Comparison of ENCODE assay signal across 21 mouse cellular contexts in genomic region chr11:94713246-94713860, GRCm38 (mm10). TPM values are rescaled to one million over a fixed set of nuclear protein-coding genes. Genes with fewer than 3 reads are reported as not detected.
DNase-seq lines count a peak whose midpoint lies in the region; ATAC-seq and TF ChIP-seq lines count a peak whose summit lies in the region.
"Had no signal": no experiment of that assay in that cellular context is flagged by ENCODE, and none has a peak within 500 bp of the region (broad histone marks: within the 10 kb centered on the region; RNA-seq: fewer than 3 reads in every experiment).

No protein-coding gene starts in this region.

- H3K27me3 ChIP-seq in kidney, embryonic 15.5 days: no peaks in the 10 kb centered on the region
- no peaks in the 10 kb centered on the region for H3K27me3 ChIP-seq in lung, embryonic 16.5 days (ENCODE audit: control insufficient read depth, insufficient read depth, low read depth, low read length)
- H3K27me3 ChIP-seq in embryonic facial prominence, embryonic 13.5 days: no peaks in the 10 kb centered on the region
- H3K27me3 ChIP-seq in hindbrain, postnatal 0 days (ENCODE audit: insufficient read depth, low read length): no peaks in the 10 kb centered on the region
- H3K27me3 ChIP-seq: neural tube, embryonic 12.5 days had no signal

- no peak for DNase-seq in kidney, adult 11 months
- DNase-seq in lung, postnatal 14 days: no peak
- DNase-seq in brain, adult 2 months (ENCODE audit: low read depth, low spot score): peak; percentile 36
- no peak for DNase-seq in gastrocnemius, adult 18-20 months (ENCODE audit: low spot score)
- no peak for DNase-seq in hindbrain, postnatal 0 days (ENCODE audit: low spot score)
- DNase-seq: gastrocnemius, postnatal 14 days; kidney, postnatal 25 days; thymus, postnatal 25 days had no signal

- peaks cover 19% of the 10 kb centered on the region for H3K4me1 ChIP-seq in kidney, embryonic 15.5 days
- peaks cover 14% of the 10 kb centered on the region for H3K4me1 ChIP-seq in lung, embryonic 16.5 days (replicated peaks; ENCODE audit: control insufficient read depth, insufficient read depth, low read length)
- peaks cover 37% of the 10 kb centered on the region for H3K4me1 ChIP-seq in embryonic facial prominence, embryonic 13.5 days
- no peaks in the 10 kb centered on the region for H3K4me1 ChIP-seq in hindbrain, postnatal 0 days (ENCODE audit: insufficient read depth, low read length)

- TF ChIP-seq CTCF in hindbrain, postnatal 0 days (IDR thresholded peaks at IDR 0.05; ENCODE audit: low read depth): no peak

- ATAC-seq in kidney, embryonic 15.5 days (replicated peaks; ENCODE audit: low FRiP score): no peak
- peak; percentile 89 for ATAC-seq in lung, embryonic 16.5 days (ENCODE audit: low read depth)
- ATAC-seq in embryonic facial prominence, embryonic 13.5 days (ENCODE audit: insufficient number of reproducible peaks, insufficient read depth, low FRiP score, low TSS enrichment, low read depth): no peak
- no peak for ATAC-seq in hindbrain, postnatal 0 days
- ATAC-seq: midbrain, embryonic 16.5 days had no signal

- no peaks in the 10 kb centered on the region for H3K36me3 ChIP-seq in kidney, embryonic 15.5 days
- H3K36me3 ChIP-seq in lung, embryonic 16.5 days (ENCODE audit: control insufficient read depth, insufficient read depth, low read length): no peaks in the 10 kb centered on the region
- H3K36me3 ChIP-seq in embryonic facial prominence, embryonic 13.5 days: no peaks in the 10 kb centered on the region
- H3K36me3 ChIP-seq in hindbrain, postnatal 0 days (ENCODE audit: insufficient read depth, low read length): no peaks in the 10 kb centered on the region
- H3K36me3 ChIP-seq: forebrain, embryonic 10.5 days; hindbrain, embryonic 13.5 days; limb, embryonic 15.5 days; neural tube, embryonic 12.5 days had no signal

- 41% methylated on average over 11 of the region's 11 CpGs for WGBS in kidney, embryonic 15.5 days
- WGBS in lung, embryonic 16.5 days: 22% methylated on average over 11 of the region's 11 CpGs
- WGBS in embryonic facial prominence, embryonic 13.5 days: 25% methylated on average over 11 of the region's 11 CpGs
- 43% methylated on average over 11 of the region's 11 CpGs for WGBS in hindbrain, postnatal 0 days

- H3K4me3 ChIP-seq in kidney, embryonic 15.5 days (replicated peaks): no peak overlapping the region
- H3K4me3 ChIP-seq in lung, embryonic 16.5 days (ENCODE audit: low read length): no peak overlapping the region
- no peak overlapping the region for H3K4me3 ChIP-seq in embryonic facial prominence, embryonic 13.5 days
- H3K4me3 ChIP-seq in hindbrain, postnatal 0 days (ENCODE audit: low read length): no peak overlapping the region
- H3K4me3 ChIP-seq: forebrain, embryonic 10.5 days; hindbrain, embryonic 13.5 days; limb, embryonic 15.5 days; neural tube, embryonic 12.5 days had no signal

- no peak overlapping the region for H3K4me2 ChIP-seq in kidney, embryonic 15.5 days
- 0 out of 2 replicates have a peak overlapping the region, but pooled peaks have one; percentile 8 for H3K4me2 ChIP-seq in lung, embryonic 16.5 days (ENCODE audit: low read depth, low read length)
- H3K4me2 ChIP-seq in embryonic facial prominence, embryonic 13.5 days: peak overlapping the region; percentile 26
- H3K4me2 ChIP-seq in hindbrain, postnatal 0 days (ENCODE audit: low read depth, low read length): no peak overlapping the region
- H3K4me2 ChIP-seq: hindbrain, embryonic 13.5 days; limb, embryonic 15.5 days; neural tube, embryonic 12.5 days had no signal

- H3K9me3 ChIP-seq in kidney, embryonic 15.5 days (replicated peaks): no peaks in the 10 kb centered on the region
- no peaks in the 10 kb centered on the region for H3K9me3 ChIP-seq in lung, embryonic 16.5 days (ENCODE audit: control insufficient read depth, low read length)
- H3K9me3 ChIP-seq in embryonic facial prominence, embryonic 13.5 days: no peaks in the 10 kb centered on the region
- no peaks in the 10 kb centered on the region for H3K9me3 ChIP-seq in hindbrain, postnatal 0 days (ENCODE audit: low read length)
- H3K9me3 ChIP-seq: forebrain, embryonic 10.5 days; hindbrain, embryonic 13.5 days; limb, embryonic 15.5 days; neural tube, embryonic 12.5 days had no signal

- no peak overlapping the region for H3K9ac ChIP-seq in kidney, embryonic 15.5 days
- no peak overlapping the region for H3K9ac ChIP-seq in lung, embryonic 16.5 days (ENCODE audit: low read length)
- no peak overlapping the region for H3K9ac ChIP-seq in embryonic facial prominence, embryonic 13.5 days
- H3K9ac ChIP-seq in hindbrain, postnatal 0 days (replicated peaks; ENCODE audit: low read length): no peak overlapping the region
- H3K9ac ChIP-seq: hindbrain, embryonic 13.5 days; limb, embryonic 15.5 days; neural tube, embryonic 12.5 days had no signal

- peak overlapping the region; percentile 27; the same call in 1 of the 2 replicates for H3K27ac ChIP-seq in kidney, embryonic 15.5 days
- H3K27ac ChIP-seq in lung, embryonic 16.5 days (ENCODE audit: low read length): peak overlapping the region; percentile 40
- H3K27ac ChIP-seq in embryonic facial prominence, embryonic 13.5 days: peak overlapping the region; percentile 74
- H3K27ac ChIP-seq in hindbrain, postnatal 0 days: no peak overlapping the region
- H3K27ac ChIP-seq: forebrain, embryonic 10.5 days; hindbrain, embryonic 13.5 days; limb, embryonic 15.5 days; macrophage; neural tube, embryonic 12.5 days had no signal

RNA-seq across cellular contexts. Expression of gene Gm11541, which starts 9.1 kb away (rescaled TPM):
- 0.53 and 0.63 TPM in 2 replicates for polyA plus RNA-seq in kidney, embryonic 15.5 days (2015; fragmentation: Nextera tagmentation; extraction: Ambion mirVana)
- polyA plus RNA-seq in lung, embryonic 16.5 days (2015; fragmentation: Nextera tagmentation; extraction: Ambion mirVana): 0.82 and 0.95 TPM in 2 replicates
- 1.2 and 1.4 TPM in 2 replicates for polyA plus RNA-seq in embryonic facial prominence, embryonic 13.5 days (2015; fragmentation: Nextera tagmentation; extraction: Ambion mirVana)
- total RNA-seq in gastrocnemius, adult 18-20 months (2021): not detected
- total RNA-seq in hindbrain, postnatal 0 days (2014; rRNA removed): 0.63 TPM in 1 of 2 replicates, not detected in the other
- 0.39 and 0.42 TPM in 2 replicates for polyA plus RNA-seq in hindbrain, postnatal 0 days (2015; fragmentation: Nextera tagmentation; extraction: Ambion mirVana)
- total RNA-seq: gastrocnemius, postnatal 14 days; heart, adult 8-10 months; layer of hippocampus, postnatal 25 days had no signal
- polyA plus RNA-seq: cerebellum, adult 2 months; forebrain, embryonic 10.5 days; macrophage; midbrain, embryonic 16.5 days had no signal

RNA-seq across cellular contexts. Expression of gene Cdc34b, which starts 28.2 kb away (rescaled TPM):
- polyA plus RNA-seq in kidney, embryonic 15.5 days (2015; fragmentation: Nextera tagmentation; extraction: Ambion mirVana): 0.41 and 0.47 TPM in 2 replicates
- 0.46 TPM in 1 of 2 replicates, not detected in the other for polyA plus RNA-seq in lung, embryonic 16.5 days (2015; fragmentation: Nextera tagmentation; extraction: Ambion mirVana)
- polyA plus RNA-seq in embryonic facial prominence, embryonic 13.5 days (2015; fragmentation: Nextera tagmentation; extraction: Ambion mirVana): 0.52 TPM in 1 of 2 replicates, not detected in the other
- 1 to 10 TPM; 1.1 to 1.3 TPM for total RNA-seq in gastrocnemius, adult 18-20 months (2021)
- 0.18 and 1.2 TPM in 2 replicates for total RNA-seq in hindbrain, postnatal 0 days (2014; rRNA removed)
- polyA plus RNA-seq in hindbrain, postnatal 0 days (2015; fragmentation: Nextera tagmentation; extraction: Ambion mirVana): 0.30 TPM in 1 of 2 replicates, not detected in the other
- polyA plus RNA-seq: heart, postnatal 0 days; limb, embryonic 15.5 days; macrophage; neural tube, embryonic 12.5 days had no signal

RNA-seq across cellular contexts. Expression of gene Xylt2, which starts 36.0 kb away (rescaled TPM):
- 20.3 and 22.4 TPM in 2 replicates for polyA plus RNA-seq in kidney, embryonic 15.5 days (2015; fragmentation: Nextera tagmentation; extraction: Ambion mirVana)
- 15.1 and 17.5 TPM in 2 replicates for polyA plus RNA-seq in lung, embryonic 16.5 days (2015; fragmentation: Nextera tagmentation; extraction: Ambion mirVana)
- polyA plus RNA-seq in embryonic facial prominence, embryonic 13.5 days (2015; fragmentation: Nextera tagmentation; extraction: Ambion mirVana): 24.5 and 25.5 TPM in 2 replicates
- 1 to 10 TPM; 2.9 TPM for total RNA-seq in gastrocnemius, adult 18-20 months (2021)
- 44.0 and 53.5 TPM in 2 replicates for total RNA-seq in hindbrain, postnatal 0 days (2014; rRNA removed)
- 13.6 and 14.9 TPM in 2 replicates for polyA plus RNA-seq in hindbrain, postnatal 0 days (2015; fragmentation: Nextera tagmentation; extraction: Ambion mirVana)

RNA-seq across cellular contexts. Expression of gene Eme1, which starts 59.6 kb away (rescaled TPM):
- 25.9 and 27.1 TPM in 2 replicates for polyA plus RNA-seq in kidney, embryonic 15.5 days (2015; fragmentation: Nextera tagmentation; extraction: Ambion mirVana)
- 20.2 and 21.4 TPM in 2 replicates for polyA plus RNA-seq in lung, embryonic 16.5 days (2015; fragmentation: Nextera tagmentation; extraction: Ambion mirVana)
- polyA plus RNA-seq in embryonic facial prominence, embryonic 13.5 days (2015; fragmentation: Nextera tagmentation; extraction: Ambion mirVana): 23.5 and 26.4 TPM in 2 replicates
- not detected for total RNA-seq in gastrocnemius, adult 18-20 months (2021)
- total RNA-seq in hindbrain, postnatal 0 days (2014; rRNA removed): 3.8 TPM in 2 replicates
- polyA plus RNA-seq in hindbrain, postnatal 0 days (2015; fragmentation: Nextera tagmentation; extraction: Ambion mirVana): 1.9 and 2.4 TPM in 2 replicates

RNA-seq across cellular contexts. Expression of gene Mrpl27, which starts 59.8 kb away (rescaled TPM):
- polyA plus RNA-seq in kidney, embryonic 15.5 days (2015; fragmentation: Nextera tagmentation; extraction: Ambion mirVana): 148 and 154 TPM in 2 replicates
- polyA plus RNA-seq in lung, embryonic 16.5 days (2015; fragmentation: Nextera tagmentation; extraction: Ambion mirVana): 137 and 140 TPM in 2 replicates
- 144 and 153 TPM in 2 replicates for polyA plus RNA-seq in embryonic facial prominence, embryonic 13.5 days (2015; fragmentation: Nextera tagmentation; extraction: Ambion mirVana)
- total RNA-seq in gastrocnemius, adult 18-20 months (2021): 10 to 100 TPM; 43.0 to 49.5 TPM
- 36.3 and 61.2 TPM in 2 replicates for total RNA-seq in hindbrain, postnatal 0 days (2014; rRNA removed)
- 178 and 182 TPM in 2 replicates for polyA plus RNA-seq in hindbrain, postnatal 0 days (2015; fragmentation: Nextera tagmentation; extraction: Ambion mirVana)

Comparison
In these comparisons a context has a peak if more than half of its experiments do, and no peak if none do; other contexts are left out.
1. H3K4me2 ChIP-seq: peak in lung, embryonic 16.5 days (single experiment) and embryonic facial prominence, embryonic 13.5 days (single experiment); none in kidney, embryonic 15.5 days (single experiment) and hindbrain, postnatal 0 days (single experiment).